Mouse (Mus musculus) intestine, embryonic 14.5 days (tissue): ENCODE measurements around the gene Dtx4. TPM values are rescaled to one million over a fixed set of nuclear protein-coding genes. Genes with fewer than 3 reads are reported as not detected.

Source experiments
- ATAC-seq: fragments of 200-750 bp; cut with Nextera tagmentation; replicated peaks from 2 replicates; pipeline ENCODE4 v1.8.0; 2017; ENCODE audit warnings: low read depth, moderate number of reproducible peaks, moderate TSS enrichment, moderate library complexity; ENCODE audit not compliant: low FRiP score, low TSS enrichment
- DNase-seq: peaks from one replicate; pipeline ENCODE4 v3.0.0-alpha.2; 2018; ENCODE audit warnings: low spot score
- H3K27ac ChIP-seq: fragments of 300-500 bp; sonication (generic); 2 replicates; pipeline ENCODE4 v1.5.1; 2014; ENCODE audit warnings: low read depth, mild to moderate bottlenecking, control low read depth
- H3K27me3 ChIP-seq: fragments of 300-500 bp; sonication (generic); replicated peaks from 2 replicates; pipeline ENCODE4 v1.6.1; 2014; ENCODE audit warnings: low read length, control low read depth; ENCODE audit not compliant: control insufficient read depth, insufficient read depth
- H3K36me3 ChIP-seq: fragments of 300-500 bp; sonication (generic); 2 replicates; pipeline ENCODE4 v1.6.1; 2014; ENCODE audit warnings: low read length, control low read depth; ENCODE audit not compliant: control insufficient read depth, insufficient read depth
- H3K4me1 ChIP-seq: fragments of 300-500 bp; sonication (generic); replicated peaks from 2 replicates; pipeline ENCODE4 v1.6.1; 2014; ENCODE audit warnings: low read length, control low read depth, mixed read lengths; ENCODE audit not compliant: control insufficient read depth, insufficient read depth
- H3K4me2 ChIP-seq: fragments of 300-500 bp; sonication (generic); 2 replicates; pipeline ENCODE4 v1.6.1; 2014; ENCODE audit warnings: low read length
- H3K4me3 ChIP-seq: fragments of 300-500 bp; sonication (generic); 2 replicates; pipeline ENCODE4 v1.5.1; 2014; ENCODE audit warnings: low read depth, low read length, control low read depth, mixed read lengths
- H3K9ac ChIP-seq: fragments of 300-500 bp; sonication (generic); 2 replicates; pipeline ENCODE4 v1.6.1; 2014; ENCODE audit warnings: mild to moderate bottlenecking, low read length
- H3K9me3 ChIP-seq: fragments of 300-500 bp; sonication (generic); 2 replicates; pipeline ENCODE4 v1.6.1; 2016; ENCODE audit warnings: low read length, control low read depth; ENCODE audit not compliant: control insufficient read depth
- WGBS: fragments of 180-500 bp; shearing (Covaris S2); extraction: QIAGEN DNeasy Blood & Tissue Kit; methylation state at CpG from one replicate; pipeline ENCODE4 v1.1.7; 2014; 5-methylcytosine and 5-hydroxymethylcytosine counted together
- polyA plus RNA-seq: library from polyadenylated mRNA; unstranded; fragments of >200 nt; fragmentation: Nextera tagmentation; extraction: Ambion mirVana; gene quantifications from 2 replicates; pipeline ENCODE4 v1.2.1, GENCODE M21; 2014

Dtx4 gene
- polyA plus RNA-seq, 1 experiment from 2014 or later: 27.4 TPM

DNA sequence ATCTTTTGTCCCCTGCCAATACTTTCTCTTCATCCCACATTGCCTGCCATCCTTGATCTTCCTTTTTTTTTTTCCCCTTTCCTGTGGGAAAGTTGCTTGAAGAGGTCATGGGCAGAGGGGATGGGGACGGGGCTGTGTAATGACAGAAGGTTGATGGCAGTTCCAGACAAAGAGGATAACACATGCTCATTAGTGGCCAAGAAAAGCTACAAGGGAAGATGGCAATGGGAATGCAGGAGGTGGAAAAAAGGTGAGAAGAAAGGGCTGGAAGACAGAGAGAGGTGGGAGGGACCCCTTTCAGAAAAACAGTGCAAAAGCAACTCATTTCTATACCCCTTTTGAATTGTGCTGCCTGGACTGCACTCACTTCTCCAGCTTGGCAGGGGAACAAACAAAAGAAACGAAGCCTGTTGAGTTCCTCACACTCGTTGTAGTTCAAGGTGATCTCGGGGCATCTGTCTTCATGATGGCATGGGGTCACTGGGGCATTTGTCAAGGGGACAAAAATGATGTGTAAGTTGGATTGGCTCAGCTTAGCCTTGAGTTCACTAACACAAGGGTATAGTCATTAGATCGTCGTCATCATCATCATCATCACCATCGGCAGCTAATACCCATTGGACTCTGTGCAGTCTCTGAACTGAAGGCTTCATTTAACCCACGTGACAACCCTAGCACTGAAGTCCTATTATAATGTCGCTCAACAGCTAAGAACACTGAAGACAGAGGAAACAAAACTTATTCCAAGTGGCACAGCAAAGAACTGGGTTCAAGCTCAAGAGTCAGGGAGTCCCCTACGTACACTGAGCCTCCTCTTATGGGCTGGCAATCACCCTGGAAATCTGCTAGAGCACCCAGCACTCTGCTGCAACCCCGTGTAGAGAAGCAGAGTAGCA, 11.3 kb downstream of the Dtx4 start:
- ATAC-seq (no peak), DNase-seq (no peak)
- H3K27me3 ChIP-seq: no peaks in the 10 kb centered on the region
- H3K36me3 ChIP-seq: peaks cover 45% of the 10 kb centered on the region
- H3K9me3 ChIP-seq: no peaks in the 10 kb centered on the region
- H3K9ac ChIP-seq: no peak overlapping the region
- no peak overlapping the region for H3K4me3 ChIP-seq
- peaks cover 14% of the 10 kb centered on the region for H3K4me1 ChIP-seq
- peak overlapping the region; percentile 49; the same call in 1 of the 2 replicates for H3K27ac ChIP-seq
- WGBS: 81% methylated on average over 11 of the region's 11 CpGs
- peak overlapping the region; percentile 14 for H3K4me2 ChIP-seq

DNA sequence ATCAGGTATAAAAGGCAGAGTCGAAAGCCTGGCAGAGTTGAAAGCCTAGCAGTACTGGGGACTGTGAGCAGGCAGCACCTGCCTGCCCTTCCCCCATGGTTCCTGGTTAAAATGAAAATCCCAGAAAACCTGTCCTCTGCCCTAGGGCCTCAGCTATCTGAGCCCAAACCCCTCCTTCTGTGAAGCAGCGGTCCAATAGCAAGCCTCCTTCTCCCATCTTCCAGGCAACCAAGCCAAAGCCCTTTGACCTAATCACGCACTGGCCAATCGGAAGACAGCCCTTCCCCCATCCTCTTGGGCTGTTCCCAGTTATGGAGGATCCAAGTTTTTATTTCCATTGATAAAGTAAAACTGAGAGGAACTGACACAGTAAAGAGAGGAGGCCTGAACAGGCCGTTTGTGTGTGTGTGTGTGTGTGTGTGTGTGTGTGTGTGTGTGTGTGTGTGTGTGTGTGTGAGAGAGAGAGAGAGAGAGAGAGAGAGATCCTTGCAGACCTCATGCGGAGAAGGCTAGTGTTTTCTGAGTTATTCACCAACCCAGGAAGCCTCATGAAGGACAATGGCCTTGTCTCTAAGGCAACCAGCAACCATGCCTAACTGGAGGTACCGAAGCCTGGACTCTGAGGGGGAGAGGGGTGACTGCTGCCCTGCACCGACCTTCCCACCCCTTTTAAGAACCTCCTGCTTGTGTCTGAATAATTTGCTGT, 12.1 kb downstream of the Dtx4 start:
- DNase-seq (peak; percentile 68), ATAC-seq (peak; percentile 82)
- H3K4me2 ChIP-seq: peak overlapping the region; percentile 34
- 23% methylated on average over 8 of the region's 8 CpGs for WGBS
- no peaks in the 10 kb centered on the region for H3K27me3 ChIP-seq
- peak overlapping the region; percentile 93 for H3K27ac ChIP-seq
- no peak overlapping the region for H3K4me3 ChIP-seq
- H3K9me3 ChIP-seq: no peaks in the 10 kb centered on the region
- H3K9ac ChIP-seq: no peak overlapping the region
- peaks cover 53% of the 10 kb centered on the region for H3K36me3 ChIP-seq
- peaks cover 13% of the 10 kb centered on the region for H3K4me1 ChIP-seq

DNA sequence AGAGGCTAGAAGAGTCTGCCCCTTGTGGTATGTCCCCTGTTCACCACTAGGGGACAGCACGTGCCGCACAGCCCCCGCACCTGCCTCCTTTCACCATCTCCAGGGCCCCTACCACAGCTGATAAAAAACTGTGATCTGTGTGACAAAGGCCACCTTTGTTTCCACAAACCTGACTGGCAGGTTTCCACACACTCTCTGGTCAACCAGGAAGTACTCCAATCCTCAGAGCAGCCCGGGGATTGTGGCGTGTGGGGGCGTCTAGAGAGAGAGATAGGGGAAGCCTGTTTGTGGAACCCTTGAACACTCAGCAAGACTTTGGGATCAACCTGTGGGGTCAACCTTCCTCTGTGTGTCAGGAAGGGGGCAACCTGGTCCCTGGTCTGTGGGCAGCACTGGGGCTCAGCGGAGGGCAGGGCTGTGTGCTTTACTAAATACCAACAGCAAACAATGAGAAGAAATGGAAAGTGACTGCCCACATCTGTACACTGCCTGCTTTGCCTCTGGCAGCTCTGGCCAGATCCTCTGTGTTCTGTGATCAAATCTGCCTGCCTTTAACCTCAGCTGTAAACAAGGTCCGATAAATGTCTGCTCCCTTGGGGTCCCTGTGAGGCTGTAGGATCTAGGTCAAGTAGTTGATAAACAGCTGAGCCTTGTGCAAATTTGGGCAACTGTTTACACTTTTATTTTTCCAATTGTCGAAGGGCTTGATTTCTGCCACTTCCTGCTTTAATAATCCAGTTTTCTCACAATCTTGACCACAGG, 12.9 kb downstream of the Dtx4 start:
- Histone ChIP-seq H3K9me3 (no peaks in the 10 kb centered on the region), H3K4me2 (peak overlapping the region; percentile 34), H3K4me1 (peaks cover 13% of the 10 kb centered on the region), H3K27me3 (no peaks in the 10 kb centered on the region), H3K27ac (peak overlapping the region; percentile 93), H3K9ac (0 out of 2 replicates have a peak overlapping the region, but pooled peaks have one; percentile 8), H3K4me3 (no peak overlapping the region), H3K36me3 (peaks cover 59% of the 10 kb centered on the region)
- DNase-seq (peak; percentile 78), ATAC-seq (peak; percentile 86)
- 35% methylated on average over 9 of the region's 9 CpGs for WGBS

DNA sequence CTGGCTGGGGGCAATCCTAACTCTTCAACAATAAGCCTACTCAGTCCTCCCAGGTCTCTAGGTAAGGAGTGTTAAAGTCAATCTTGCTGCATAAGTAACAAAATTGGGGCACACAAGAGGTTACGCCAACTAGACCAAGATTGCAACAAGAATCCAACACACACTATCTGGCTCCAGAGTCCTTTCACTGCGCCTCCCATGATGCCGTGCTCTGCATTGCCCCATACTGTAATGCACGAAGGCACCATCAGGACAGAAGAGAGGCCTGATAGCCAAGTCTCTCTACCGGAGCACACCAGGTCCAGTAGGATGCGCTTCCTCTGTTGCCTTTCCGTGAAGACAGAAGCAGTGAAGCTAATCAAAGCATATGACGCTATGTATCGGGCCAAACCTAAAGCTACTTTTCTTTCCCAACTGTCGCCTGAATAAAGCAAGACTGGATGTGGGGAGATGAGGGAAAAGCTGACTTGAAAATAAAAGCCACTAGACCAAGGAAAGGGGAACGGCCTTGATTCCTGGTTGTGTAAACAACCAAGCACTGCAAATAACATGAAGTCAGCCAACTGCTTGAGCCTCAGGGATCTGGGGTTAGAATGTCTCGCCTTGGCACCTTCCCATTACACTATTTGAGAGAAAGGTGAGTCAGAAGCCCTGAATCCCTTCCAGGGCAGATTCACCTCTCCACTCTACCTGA, 13.6 kb downstream of the Dtx4 start:
- ATAC-seq: no peak
- WGBS: 83% methylated on average over 12 of the region's 12 CpGs
- Histone ChIP-seq H3K9me3 (no peaks in the 10 kb centered on the region), H3K36me3 (peaks cover 67% of the 10 kb centered on the region), H3K9ac (no peak overlapping the region), H3K4me1 (peaks cover 13% of the 10 kb centered on the region), H3K4me2 (no peak overlapping the region), H3K27me3 (no peaks in the 10 kb centered on the region), H3K27ac (peak overlapping the region; percentile 93), H3K4me3 (no peak overlapping the region)
- no peak for DNase-seq

DNA sequence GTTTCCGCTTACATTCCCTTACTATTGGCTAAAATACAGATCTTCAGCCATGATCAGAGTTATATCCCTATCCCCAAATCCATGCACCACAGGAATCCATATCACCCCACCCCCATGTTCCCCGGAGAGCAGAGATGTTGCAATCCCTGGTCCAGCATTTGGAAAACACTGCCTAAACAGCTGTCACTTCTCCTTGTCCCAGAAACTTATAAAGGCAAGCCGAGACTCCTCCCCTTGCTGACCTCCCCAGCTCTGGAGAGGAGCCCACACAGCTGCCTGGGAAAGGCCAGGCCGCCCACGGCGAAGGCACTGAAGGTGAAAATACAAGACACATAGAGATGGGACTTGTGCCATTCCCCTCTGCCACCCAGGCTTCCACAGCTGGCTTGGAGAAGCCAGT, 14.4 kb downstream of the Dtx4 start:
- H3K36me3 ChIP-seq: peaks cover 70% of the 10 kb centered on the region
- ATAC-seq: no peak
- H3K27ac ChIP-seq: peak overlapping the region; percentile 93; the same call in 1 of the 2 replicates
- H3K4me3 ChIP-seq: no peak overlapping the region
- 56% methylated on average over 6 of the region's 6 CpGs for WGBS
- peak; percentile 68 for DNase-seq
- no peak overlapping the region for H3K9ac ChIP-seq
- H3K27me3 ChIP-seq: no peaks in the 10 kb centered on the region
- no peaks in the 10 kb centered on the region for H3K9me3 ChIP-seq
- no peak overlapping the region for H3K4me2 ChIP-seq
- H3K4me1 ChIP-seq: peaks cover 13% of the 10 kb centered on the region

DNA sequence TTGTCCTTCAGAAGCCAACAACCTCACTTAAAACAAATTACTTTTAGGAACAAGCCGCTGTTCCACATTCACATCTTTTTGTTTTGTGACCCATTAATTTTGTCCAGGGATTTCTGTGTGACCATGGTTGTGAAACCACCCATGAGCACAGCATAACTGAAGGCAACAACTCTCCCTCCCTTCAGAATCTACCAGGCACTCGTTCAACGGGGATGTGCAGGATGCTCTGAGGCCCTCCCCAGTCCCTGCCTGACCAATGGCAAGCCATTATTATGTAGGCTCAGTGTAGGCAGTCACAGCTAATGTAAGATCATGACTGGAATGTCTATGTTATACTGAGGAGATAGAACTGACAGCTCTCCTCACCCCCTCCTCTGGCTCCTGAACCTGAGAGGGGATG, 15.6 kb downstream of the Dtx4 start:
- peaks cover 13% of the 10 kb centered on the region for H3K4me1 ChIP-seq
- no peak overlapping the region for H3K9ac ChIP-seq
- 71% methylated on average over 3 of the region's 3 CpGs for WGBS
- H3K27me3 ChIP-seq: no peaks in the 10 kb centered on the region
- no peak overlapping the region for H3K27ac ChIP-seq
- no peak overlapping the region for H3K4me3 ChIP-seq
- H3K4me2 ChIP-seq: no peak overlapping the region
- no peak for ATAC-seq
- H3K36me3 ChIP-seq: peaks cover 69% of the 10 kb centered on the region
- no peaks in the 10 kb centered on the region for H3K9me3 ChIP-seq
- no peak for DNase-seq

DNA sequence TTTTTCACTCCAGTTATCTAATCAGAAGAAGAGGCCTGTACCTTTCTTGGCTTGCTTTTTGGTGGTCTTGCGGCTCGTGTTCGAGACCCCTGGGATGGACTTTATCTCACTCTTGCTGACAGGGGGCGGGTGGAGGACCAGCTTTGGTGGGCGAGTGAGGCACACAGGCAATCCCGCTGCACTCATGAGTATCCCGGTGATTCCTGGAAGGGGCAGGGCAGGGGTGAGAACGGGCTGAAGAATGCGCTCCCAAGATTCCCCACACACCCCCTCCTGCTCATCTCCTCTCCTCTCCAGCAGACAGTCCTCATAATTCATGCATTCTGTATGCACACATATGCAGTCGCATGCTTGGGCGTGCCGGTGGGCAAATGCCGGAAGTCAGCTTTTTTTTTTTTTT, 16.0 kb downstream of the Dtx4 start:
- DNase-seq (no peak), ATAC-seq (no peak)
- 68% methylated on average over 13 of the region's 13 CpGs for WGBS
- Histone ChIP-seq H3K4me2 (no peak overlapping the region), H3K27me3 (no peaks in the 10 kb centered on the region), H3K4me1 (peaks cover 13% of the 10 kb centered on the region), H3K36me3 (peaks cover 69% of the 10 kb centered on the region), H3K9ac (no peak overlapping the region), H3K9me3 (no peaks in the 10 kb centered on the region), H3K27ac (no peak overlapping the region), H3K4me3 (no peak overlapping the region)

DNA sequence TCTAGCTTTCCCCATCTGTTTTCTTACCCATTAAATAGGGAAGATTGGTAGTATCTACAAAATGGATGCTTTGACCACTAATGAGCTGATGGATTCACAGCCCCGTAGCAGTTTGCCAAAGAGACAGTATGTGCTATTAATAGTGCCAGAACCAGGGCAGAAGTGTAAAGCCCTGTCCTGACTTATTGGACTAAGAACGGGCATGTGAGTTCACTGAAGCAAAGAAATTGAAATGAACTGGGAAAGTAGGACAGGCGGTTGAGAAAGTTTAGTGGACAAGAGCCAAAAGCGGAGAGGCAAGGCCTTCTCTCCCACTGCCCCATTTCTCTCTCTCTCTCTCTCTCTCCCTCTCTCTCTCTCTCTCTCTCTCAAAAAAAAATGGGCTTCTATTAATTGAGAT, 17.0 kb downstream of the Dtx4 start:
- H3K36me3 ChIP-seq: peaks cover 72% of the 10 kb centered on the region
- ATAC-seq: no peak

More for the DNA sequence above, 17.0 kb downstream of the Dtx4 start:
- Histone ChIP-seq H3K9ac (no peak overlapping the region), H3K27me3 (no peaks in the 10 kb centered on the region), H3K27ac (no peak overlapping the region), H3K4me3 (no peak overlapping the region), H3K4me2 (no peak overlapping the region), H3K9me3 (no peaks in the 10 kb centered on the region), H3K4me1 (peaks cover 13% of the 10 kb centered on the region)
- no peak for DNase-seq
- WGBS: 81% methylated on average over 4 of the region's 4 CpGs
